Mouse (Mus musculus) layer of hippocampus, postnatal 14 days (tissue): ENCODE data around the gene Fars2. TPM values are rescaled to one million over a fixed set of nuclear protein-coding genes. Genes with fewer than 3 reads are reported as not detected.

Experiments used
- DNase-seq, 2 experiments: peaks; one replicate each; pipeline ENCODE4 v3.0.0; 2021 to 2022; ENCODE audit warnings: low spot score in 2 of 2, mixed read lengths in 1 of 2
- total RNA-seq, 2 experiments: library from RNA; stranded (reverse); gene quantifications; 2 replicates each; pipeline ENCODE4 v1.2.3; 2021

The Fars2 gene
- total RNA-seq, 2 experiments from 2014 or later: 30.2 to 37.4 TPM

GRCm38 (mm10) chr13:36623556-36623955, 506.3 kb downstream of the Fars2 start:
- no peak for DNase-seq

GRCm38 (mm10) chr13:36629154-36629553, 511.9 kb downstream of the Fars2 start:
- DNase-seq: no peak

- DNase-seq: no peak
Observed at GRCm38 (mm10) chr13:36648257-36648656, 531.0 kb downstream of the Fars2 start.

DNA sequence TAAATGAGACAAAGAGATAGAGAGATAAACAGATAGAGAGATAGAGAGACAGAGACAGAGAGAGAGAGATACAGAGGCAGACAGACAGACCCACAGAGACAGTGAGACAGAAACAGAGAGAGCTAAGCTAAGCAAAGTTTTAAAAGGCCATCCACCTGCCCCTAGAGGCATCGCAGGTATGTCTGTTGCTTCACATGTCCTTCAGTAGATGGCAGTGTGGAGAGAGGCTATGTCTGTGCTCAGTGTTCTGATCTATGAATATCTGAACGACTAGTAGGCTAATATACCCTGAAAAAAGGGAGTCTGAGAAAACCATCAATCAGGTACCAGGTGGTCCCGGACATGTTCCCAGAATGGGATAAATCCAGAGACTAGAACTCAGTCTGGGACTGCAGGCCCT, 537.0 kb downstream of the Fars2 start:
- no peak for DNase-seq

DNA sequence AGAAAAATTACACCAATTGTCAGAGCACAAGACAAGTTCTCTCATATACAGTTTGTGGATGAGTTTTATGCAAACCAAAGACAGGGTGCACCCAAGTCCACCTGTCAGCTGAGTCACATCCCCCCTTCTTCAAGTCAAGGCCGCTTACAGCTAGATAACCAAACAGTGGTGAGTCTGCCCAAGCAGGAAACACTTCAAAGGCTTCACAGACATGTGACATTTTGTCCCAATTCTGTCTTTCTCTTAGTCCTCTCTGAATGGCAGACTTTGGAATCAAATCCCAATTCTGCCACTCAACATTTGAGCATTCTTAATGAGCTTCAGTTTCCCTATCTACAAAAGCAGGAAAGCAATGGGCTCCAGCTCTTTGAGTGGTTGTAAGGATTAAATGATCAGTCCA, 562.1 kb downstream of the Fars2 start:
- no peak for DNase-seq

DNA sequence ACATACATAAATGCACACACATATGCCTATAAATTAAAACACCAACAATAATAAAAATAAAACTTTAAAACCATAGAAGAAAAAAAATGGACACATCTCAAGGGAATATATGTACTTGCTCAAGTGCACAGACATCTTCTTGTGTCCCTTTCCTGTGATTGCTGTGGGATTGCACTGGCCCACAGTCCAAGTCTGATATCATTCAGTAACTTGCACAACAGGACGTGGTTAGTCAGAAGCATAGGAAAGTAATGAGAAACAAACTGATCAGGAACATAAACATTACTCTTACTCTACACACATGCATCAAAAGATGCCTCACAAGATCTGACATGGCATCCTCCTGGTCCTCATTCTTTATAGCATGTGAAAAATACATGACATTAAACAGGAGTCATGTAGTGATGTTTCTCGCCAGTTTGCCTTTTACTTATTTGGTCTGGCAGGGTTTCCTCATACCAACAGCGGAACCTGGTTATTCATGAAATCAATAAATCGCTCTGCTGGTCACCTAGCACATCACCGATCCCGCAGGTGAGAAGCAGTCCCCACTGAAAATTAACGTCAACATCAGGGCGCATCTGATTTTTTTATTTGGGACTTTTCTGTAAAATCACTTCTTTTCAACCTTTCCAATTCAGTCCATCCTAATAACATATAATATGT, 563.6 kb downstream of the Fars2 start:
- no peak for DNase-seq

GRCm38 (mm10) chr13:36683581-36683980, 566.4 kb downstream of the Fars2 start:
- DNase-seq: no peak

GRCm38 (mm10) chr13:36695516-36696201, 578.4 kb downstream of the Fars2 start:
- peak; percentile 8 to 18 for DNase-seq

- DNase-seq: peak in 1 of 2 experiments; percentile 31
Observed at GRCm38 (mm10) chr13:36696351-36696771, 579.1 kb downstream of the Fars2 start.

DNA sequence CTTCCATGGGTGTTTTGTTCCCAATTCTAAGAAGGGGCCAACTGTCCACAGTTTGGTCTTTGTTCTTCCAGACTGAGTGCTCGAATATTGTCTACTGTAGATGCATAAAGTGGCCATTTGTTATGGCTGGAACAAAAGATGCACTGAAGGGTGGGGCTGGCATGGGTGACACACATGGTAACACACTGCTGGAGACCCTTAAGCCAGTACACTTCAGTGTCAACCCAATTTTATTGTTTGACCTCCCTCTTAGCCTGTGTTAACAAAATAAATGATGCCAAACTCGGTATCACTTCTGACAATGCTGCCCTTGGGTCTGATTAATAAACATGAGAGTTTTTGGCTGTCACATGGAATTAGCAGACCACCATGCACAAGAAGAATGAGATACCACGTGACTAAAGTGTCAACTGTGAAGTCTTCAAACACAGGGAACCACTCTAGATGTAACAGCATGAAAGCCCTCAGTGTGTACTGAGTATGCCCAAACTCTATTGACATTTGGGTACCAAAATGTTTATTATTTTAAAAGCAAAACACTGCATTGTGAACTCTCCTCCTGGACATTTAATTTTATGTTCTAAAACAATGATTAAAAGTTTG, 590.0 kb downstream of the Fars2 start:
- no peak for DNase-seq

GRCm38 (mm10) chr13:36714101-36714500, 596.9 kb downstream of the Fars2 start:
- no peak for DNase-seq

DNA sequence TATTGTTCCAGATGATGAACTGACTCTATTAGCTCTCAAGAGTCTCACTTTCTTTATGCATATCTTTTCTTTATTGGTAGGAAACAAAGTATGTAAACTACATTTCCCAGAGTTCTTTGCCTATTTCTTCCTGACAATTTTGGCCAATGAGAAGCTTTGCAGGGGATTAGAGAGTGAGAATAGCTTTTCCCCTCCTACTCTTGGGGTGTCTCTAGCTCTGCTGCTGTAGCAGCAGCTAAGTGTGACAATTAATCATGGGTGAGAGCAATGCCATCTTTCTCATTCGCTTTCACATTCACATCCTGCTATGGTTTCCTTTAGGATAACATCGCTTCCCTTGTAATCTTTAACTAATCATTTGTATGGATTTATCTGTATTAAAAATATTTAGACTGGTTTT, 599.5 kb downstream of the Fars2 start:
- no peak for DNase-seq

DNA sequence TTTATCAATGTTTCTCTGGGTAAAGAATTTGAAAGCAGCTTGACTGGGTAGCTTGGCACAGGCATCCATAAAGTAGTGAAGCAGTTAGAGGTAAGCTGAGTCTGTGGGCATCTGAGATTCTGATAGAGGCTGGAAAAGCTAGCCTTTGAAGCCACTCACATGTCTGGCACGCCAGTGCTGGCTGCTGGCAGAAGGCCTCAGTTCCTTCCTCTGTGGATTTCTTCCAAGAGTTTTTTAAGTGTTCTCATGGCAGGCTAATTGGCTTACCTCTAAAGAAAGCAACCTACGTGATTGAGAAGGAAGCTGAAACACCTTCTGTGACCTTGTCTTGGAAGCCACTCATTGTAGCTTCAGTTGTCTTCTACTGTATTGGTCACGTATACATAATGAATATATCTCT, 600.2 kb downstream of the Fars2 start:
- no peak for DNase-seq

DNA sequence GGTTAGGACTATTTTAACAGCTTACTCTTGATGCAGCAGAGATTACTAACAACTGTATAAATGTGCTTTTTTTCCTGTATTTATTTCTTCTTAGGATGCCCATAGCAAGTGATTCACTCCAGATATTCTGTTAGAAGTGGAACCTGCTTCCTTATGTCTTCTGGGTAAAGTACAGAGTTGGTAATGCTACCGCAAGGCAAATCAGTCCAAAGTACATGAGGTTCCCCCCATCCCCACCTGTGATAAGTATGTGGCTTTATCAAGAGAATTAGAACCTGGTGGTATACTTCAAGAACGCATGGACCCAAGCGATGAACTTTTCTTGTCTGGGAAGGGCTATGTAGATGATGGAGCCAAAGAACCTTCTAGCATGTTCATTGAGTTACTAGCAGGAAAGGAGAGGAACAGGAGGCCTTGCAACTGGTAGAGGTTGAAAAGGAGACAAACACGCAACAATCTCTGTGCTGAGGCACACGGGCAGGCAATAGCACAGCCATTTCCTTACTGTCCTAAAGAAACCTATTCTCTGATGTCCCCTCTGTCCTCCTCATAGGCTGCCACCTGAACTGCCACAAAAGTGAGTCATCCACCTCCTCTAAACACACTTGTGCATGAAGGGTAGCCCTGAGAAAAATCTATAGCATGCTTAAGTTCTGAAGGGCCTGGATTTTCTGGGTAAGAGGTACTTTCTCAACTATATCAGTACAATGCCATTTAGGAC, 603.2 kb downstream of the Fars2 start:
- DNase-seq: no peak

DNA sequence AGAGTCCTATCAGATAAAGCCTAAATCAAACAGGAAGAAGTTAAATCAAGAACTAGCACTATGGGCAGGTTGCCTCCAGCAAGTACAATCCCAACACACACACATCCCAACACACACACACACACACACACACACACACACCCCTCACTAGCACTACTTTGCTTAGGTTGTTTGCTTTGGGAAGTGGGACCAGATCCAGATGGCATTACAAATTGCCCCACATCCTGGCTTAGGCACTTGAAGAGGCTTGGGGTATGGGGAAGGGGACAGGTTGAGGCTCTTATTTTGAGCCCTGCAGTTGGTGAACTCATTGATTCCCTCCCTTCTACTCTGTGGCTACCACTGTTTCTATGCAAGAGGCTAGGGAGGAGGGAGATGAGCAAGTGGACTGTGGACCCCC, 605.1 kb downstream of the Fars2 start:
- DNase-seq: no peak

DNA sequence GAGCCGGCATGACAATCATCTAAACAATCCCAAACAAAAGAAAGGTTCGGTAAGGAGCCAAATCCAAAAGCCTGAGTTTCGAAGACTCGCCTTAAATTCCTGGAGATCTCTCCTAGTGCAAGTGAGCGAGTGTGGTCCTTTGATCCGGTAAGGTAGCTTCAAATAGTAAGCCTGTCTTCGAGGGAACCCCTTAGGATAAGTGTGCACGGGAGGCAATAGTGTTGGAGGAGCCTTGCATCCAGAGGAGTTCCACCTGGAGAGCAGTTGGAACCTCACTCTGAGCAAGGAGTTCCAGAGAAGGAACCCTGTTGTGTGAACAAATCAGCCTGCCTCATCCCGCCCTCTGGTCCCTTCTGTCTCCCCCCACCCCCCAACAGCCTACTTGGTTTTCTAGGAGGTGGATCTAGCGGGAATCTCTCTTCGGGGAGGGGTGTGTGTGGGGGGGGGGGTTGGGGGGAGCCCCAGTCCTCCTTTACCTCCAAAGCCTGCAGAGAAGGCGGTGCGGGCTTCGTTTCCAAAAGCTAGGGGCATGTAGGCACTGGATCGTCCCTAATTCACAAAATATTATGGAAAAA, 606.6 kb downstream of the Fars2 start:
- DNase-seq: peak in 1 of 2 experiments; percentile 12

DNA sequence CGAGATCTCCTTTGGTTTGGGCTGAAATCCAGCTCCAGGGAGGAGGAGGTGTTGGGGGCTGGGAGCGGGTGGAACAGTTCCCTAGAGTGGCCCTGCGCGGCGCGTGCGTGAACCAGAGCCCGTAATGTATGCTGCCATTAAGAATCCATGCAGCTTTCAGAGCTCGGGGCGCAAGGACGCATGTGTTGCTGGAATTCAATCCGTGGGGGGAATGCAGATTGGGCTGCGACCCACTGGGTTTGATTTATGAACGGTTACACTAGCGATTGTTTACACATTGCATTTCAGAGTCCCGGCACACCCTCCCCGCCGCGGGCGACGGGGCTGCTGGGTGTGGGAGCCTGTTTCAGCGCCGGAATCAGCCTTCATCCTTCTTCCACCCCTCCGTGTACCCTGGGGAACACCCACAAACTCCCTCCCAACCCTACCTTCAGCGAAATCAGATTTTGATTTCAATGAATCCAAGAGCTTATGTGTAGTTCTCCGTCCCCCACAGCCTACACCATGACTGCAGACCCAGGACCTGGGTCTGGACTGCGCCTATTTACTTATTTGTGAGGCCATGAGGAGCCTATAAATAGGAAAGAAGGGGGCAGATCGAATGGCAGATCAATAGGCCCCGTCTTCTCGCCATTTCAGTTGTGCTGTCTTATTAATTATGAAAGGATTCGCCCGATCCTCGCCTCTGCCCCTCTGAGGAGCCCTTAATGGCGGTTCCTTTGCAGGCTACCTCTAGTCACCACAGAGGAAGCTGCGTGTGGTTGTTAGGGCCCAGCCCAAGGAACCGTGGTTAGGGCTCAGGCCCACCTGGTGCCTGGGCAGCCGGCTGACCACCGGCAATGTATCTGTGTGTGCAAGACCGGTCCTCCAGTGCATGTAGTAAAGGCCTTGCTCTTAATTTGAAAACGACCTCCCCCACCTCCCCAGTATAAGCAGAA, 607.6 kb downstream of the Fars2 start:
- DNase-seq: peak; percentile 72 to 78

- no peak for DNase-seq
Observed at GRCm38 (mm10) chr13:36725881-36726280, 608.7 kb downstream of the Fars2 start.

- peak in 1 of 2 experiments; percentile 55 for DNase-seq
Observed at GRCm38 (mm10) chr13:36726551-36726950, 609.3 kb downstream of the Fars2 start.
